Mouse (Mus musculus): ENCODE results near the gene Fam198b.

The Fam198b gene

DNA sequence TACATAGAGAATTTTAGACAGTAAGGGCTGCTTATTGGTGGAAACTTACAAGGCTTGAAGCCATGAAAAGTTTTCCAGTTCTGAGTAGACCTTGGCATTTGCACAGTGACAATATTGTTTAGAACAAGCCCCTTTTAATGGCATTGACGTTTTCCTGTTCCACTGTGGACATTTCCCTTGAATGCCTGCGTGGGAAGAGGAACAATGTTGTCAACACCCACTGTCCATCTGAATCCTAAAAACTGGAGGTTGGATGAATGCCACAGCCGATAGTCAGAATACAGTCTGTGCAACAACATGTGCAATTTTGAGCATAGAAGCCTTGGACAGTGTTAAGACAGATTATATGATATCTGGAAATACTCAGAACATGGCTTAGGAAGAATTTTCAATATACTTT, 92.5 kb downstream of the Fam198b start:
- no peak for DNase-seq (ENCODE audit: extremely low spot score, low read depth, low spot score)

DNA sequence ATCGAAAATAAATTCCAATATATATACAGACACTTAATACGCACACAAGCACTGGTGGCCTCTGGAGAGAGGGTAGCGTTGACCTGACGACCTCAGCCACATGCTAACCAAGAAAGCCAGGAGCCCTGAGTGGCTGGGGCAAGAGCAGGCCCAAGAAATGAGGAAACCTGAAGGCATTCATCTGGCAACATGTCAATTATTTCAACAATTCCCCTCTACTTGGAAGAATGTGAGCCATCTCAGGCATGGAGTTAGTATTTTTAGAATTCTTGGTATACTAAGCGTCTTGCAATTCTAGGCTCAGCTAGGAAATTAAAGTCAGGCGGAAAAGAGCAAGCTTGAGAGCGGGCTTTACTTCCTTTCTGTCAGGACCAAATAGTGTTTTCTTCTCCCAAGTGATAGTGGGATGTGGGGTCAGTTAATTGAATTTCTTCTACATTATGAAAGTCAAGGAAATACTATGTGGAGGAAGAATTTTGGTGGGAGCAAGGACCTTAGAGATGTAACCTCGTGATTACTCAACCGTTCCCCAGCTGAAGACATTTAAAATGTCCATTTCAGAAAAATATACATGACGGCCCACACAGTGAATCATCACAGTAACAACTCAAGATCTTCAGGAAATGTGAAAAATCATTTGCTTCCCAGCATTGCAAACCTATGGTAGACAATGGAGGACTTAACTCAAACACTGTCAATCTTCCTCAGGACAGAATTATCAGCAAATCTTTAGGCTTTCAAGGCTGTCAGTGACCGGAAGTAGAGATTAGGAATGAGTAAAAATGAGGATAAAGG, 93.5 kb downstream of the Fam198b start:
- no peak for DNase-seq (ENCODE audit: extremely low spot score, low read depth, low spot score)

GRCm38 (mm10) chr3:79980714-79981113, 96.4 kb downstream of the Fam198b start:
- DNase-seq (ENCODE audit: extremely low spot score, low read depth, low spot score), result no peak

GRCm38 (mm10) chr3:79983961-79984419, 99.7 kb downstream of the Fam198b start:
- no peak for DNase-seq (ENCODE audit: extremely low spot score, low read depth, low spot score)

GRCm38 (mm10) chr3:79984542-79984941, 100.2 kb downstream of the Fam198b start:
- no peak for DNase-seq (ENCODE audit: extremely low spot score, low read depth, low spot score)

DNA sequence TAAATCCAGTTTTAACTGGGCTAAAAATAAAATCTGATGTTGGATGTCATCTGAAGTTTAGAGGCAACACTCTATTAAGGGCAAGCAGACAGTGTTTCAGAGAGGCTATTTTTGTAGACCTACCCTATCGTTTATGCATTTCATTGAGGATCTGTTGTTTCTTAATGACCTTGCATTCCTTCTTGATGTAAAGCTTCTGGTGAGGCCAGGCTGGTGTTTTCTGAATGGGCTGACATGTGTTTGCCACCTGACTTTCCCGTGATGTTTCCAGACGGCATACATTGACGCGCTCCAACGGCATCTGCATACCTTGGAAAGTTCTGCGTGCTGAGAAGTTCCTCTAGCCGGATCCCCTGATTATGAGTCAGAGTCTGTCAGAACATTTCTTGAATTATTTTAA, 104.9 kb downstream of the Fam198b start:
- no peak for DNase-seq (ENCODE audit: extremely low spot score, low read depth, low spot score)

GRCm38 (mm10) chr3:79989911-79990310, 105.6 kb downstream of the Fam198b start:
- no peak for DNase-seq (ENCODE audit: extremely low spot score, low read depth, low spot score)

DNA sequence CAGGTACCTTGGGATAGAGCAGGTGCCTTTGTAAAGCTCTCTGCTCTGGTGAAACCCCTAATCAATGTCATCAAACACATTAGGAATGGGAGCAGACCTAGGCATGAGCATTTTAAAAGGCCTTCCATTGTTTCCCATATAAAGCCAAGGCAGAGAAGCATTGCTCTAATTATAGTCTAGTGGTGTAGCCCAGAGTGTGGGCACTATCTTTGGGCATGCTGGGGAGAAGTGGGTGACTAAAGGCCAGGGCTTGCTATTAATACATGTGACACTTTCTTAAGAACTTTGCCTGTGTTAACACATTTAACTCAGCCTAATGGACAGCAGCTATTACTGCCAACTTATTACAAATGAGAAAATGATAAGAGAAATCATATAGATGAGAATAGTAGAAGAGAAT, 106.1 kb downstream of the Fam198b start:
- no peak for DNase-seq (ENCODE audit: extremely low spot score, low read depth, low spot score)

DNA sequence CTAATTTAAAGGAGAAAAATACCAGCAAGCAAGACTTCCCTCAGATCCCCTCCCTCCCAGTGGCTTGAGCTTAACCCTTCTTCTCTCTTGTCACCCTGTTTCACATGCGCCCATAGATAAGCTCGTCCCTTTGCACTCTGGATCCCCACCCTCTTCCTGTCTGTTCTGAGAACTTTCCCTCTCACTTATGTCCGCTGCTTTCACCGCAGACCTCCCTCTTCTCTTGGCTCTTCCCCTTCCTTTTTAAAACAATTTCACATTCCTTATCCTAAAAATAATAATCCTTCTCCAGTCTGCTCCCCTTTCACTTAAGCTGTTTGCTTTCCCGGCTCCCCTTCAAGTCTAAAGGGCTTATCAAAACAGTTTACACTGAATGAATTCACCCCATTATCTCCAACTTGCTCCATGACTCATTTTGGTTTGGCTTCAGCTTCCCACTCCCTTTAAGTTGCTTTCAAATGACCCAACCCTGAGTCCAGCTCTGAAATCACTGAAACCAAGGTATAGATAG, 109.8 kb downstream of the Fam198b start:
- no peak for DNase-seq (ENCODE audit: extremely low spot score, low read depth, low spot score)

DNA sequence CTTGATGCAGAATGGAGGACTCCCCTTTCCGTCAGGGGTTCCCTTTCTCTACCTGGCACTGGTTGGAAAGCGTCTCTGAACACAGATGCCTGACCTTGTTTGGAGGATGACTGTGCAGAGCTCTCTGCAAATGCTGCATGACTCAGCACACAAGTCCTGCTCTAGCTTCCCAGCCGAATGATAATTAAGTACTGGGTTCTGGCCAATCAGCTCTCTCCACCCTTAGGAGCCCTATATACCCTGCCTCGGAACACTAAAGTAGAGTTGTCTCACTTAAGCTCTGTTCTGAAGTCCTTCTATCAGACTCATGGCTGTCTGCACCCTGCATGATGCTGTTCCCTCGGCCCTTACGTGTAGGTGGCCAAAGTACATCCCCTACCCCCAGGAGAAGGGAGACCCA, 111.4 kb downstream of the Fam198b start:
- no peak for DNase-seq (ENCODE audit: extremely low spot score, low read depth, low spot score)
